Mouse (Mus musculus) olfactory bulb, adult 2 months (tissue): ENCODE results near the gene Arl5c. TPM values are rescaled to one million over a fixed set of nuclear protein-coding genes. Genes with fewer than 3 reads are reported as not detected.
A peak's percentile ranks its signal among the peaks of the same experiment; 100 is the strongest.

Experiments used
- H3K27ac ChIP-seq: fragments of 200-500 bp; 2 replicates; pipeline ENCODE4 v1.5.1; 2012; ENCODE audit warnings: low read depth, low read length; ENCODE audit not compliant: insufficient read depth
- H3K4me1 ChIP-seq: fragments of 200-500 bp; 2 replicates; pipeline ENCODE4 v1.6.1; 2012; ENCODE audit warnings: low read length; ENCODE audit not compliant: control insufficient read depth, insufficient read depth
- H3K4me3 ChIP-seq: fragments of 200-500 bp; 2 replicates; pipeline ENCODE4 v1.5.1; 2012; ENCODE audit warnings: mild to moderate bottlenecking, low read depth, low read length, moderate library complexity; ENCODE audit not compliant: insufficient read depth
- CTCF ChIP-seq: fragments of 200-500 bp; IDR thresholded peaks from 2 replicates; pipeline ENCODE4 v1.5.1; 2012; ENCODE audit warnings: low read depth, mild to moderate bottlenecking, low read length, moderate library complexity; ENCODE audit not compliant: insufficient read depth
- POLR2A ChIP-seq: fragments of 200-500 bp; IDR thresholded peaks from 2 replicates; pipeline ENCODE4 v1.6.1; 2012; ENCODE audit warnings: mild to moderate bottlenecking, low read depth, low read length, moderate library complexity; ENCODE audit not compliant: insufficient read depth
- WGBS: fragments of 180-500 bp; shearing (Covaris S2); methylation state at CpG from one replicate; pipeline ENCODE4 v1.1.7; 2018; 5-methylcytosine and 5-hydroxymethylcytosine counted together
- polyA plus RNA-seq: library from polyadenylated mRNA; stranded (reverse); fragments of >200 nt; gene quantifications from 2 replicates; pipeline ENCODE4 v1.2.4, GENCODE M21; 2012; ENCODE audit warnings: low replicate concordance; ENCODE audit not compliant: missing spikeins, insufficient read depth, insufficient read length

The Arl5c gene
- polyA plus RNA-seq, 1 experiment: not detected

- Histone ChIP-seq H3K27ac (no peak overlapping the region), H3K4me1 (peaks cover 15% of the 10 kb centered on the region), H3K4me3 (no peak overlapping the region)
- WGBS: 79% methylated on average over 5 of the region's 5 CpGs
- no peak for TF ChIP-seq CTCF
- TF ChIP-seq POLR2A: no peak
Measured at GRCm38 (mm10) chr11:97974746-97975145, 21.2 kb downstream of the Arl5c start.

GRCm38 (mm10) chr11:97974141-97974540 lies 21.8 kb downstream of the Arl5c start:
- 90% methylated on average over 5 of the region's 5 CpGs for WGBS
- Histone ChIP-seq H3K4me3 (no peak overlapping the region), H3K4me1 (peaks cover 15% of the 10 kb centered on the region), H3K27ac (no peak overlapping the region)
- TF ChIP-seq CTCF: no peak
- no peak for TF ChIP-seq POLR2A

- no peak for TF ChIP-seq POLR2A
- H3K4me3 ChIP-seq: no peak overlapping the region
- WGBS: 62% methylated on average over 2 of the region's 2 CpGs
Measured at GRCm38 (mm10) chr11:97972434-97972833, 23.5 kb downstream of the Arl5c start.

GRCm38 (mm10) chr11:97971232-97971631 lies 24.7 kb downstream of the Arl5c start:
- H3K27ac ChIP-seq: peak overlapping the region; percentile 97
- peak overlapping the region; percentile 22 for H3K4me3 ChIP-seq
- no peak for TF ChIP-seq POLR2A
- 7% methylated on average over 7 of the region's 7 CpGs for WGBS
- H3K4me1 ChIP-seq: peaks cover 24% of the 10 kb centered on the region

More at GRCm38 (mm10) chr11:97972434-97972833, 23.5 kb downstream of the Arl5c start:
- Histone ChIP-seq H3K4me1 (peaks cover 15% of the 10 kb centered on the region), H3K27ac (no peak overlapping the region)

GRCm38 (mm10) chr11:97970771-97971170 lies 25.2 kb downstream of the Arl5c start:
- H3K4me1 ChIP-seq: peaks cover 24% of the 10 kb centered on the region
- peak overlapping the region; percentile 22 for H3K4me3 ChIP-seq
- 61% methylated on average over 7 of the region's 7 CpGs for WGBS
- no peak for TF ChIP-seq CTCF
- TF ChIP-seq POLR2A: no peak
- H3K27ac ChIP-seq: peak overlapping the region; percentile 97

- H3K27ac ChIP-seq: no peak overlapping the region
- no peak overlapping the region for H3K4me3 ChIP-seq
- whole genome bisulfite sequencing: 91% methylated on average over 5 of the region's 5 CpGs
- H3K4me1 ChIP-seq: peaks cover 27% of the 10 kb centered on the region
- TF ChIP-seq CTCF (no peak), POLR2A (no peak)
Measured at GRCm38 (mm10) chr11:97968385-97968784, 27.6 kb downstream of the Arl5c start.

GRCm38 (mm10) chr11:97967114-97967513 lies 28.9 kb downstream of the Arl5c start:
- 34% methylated on average over 2 of the region's 2 CpGs for WGBS
- no peak overlapping the region for H3K27ac ChIP-seq
- no peak for TF ChIP-seq CTCF
- TF ChIP-seq POLR2A: no peak

GRCm38 (mm10) chr11:97960907-97961306 lies 35.1 kb downstream of the Arl5c start:
- H3K4me3 ChIP-seq: no peak overlapping the region
- peaks cover 8% of the 10 kb centered on the region for H3K4me1 ChIP-seq
- no peak for TF ChIP-seq CTCF
- TF ChIP-seq POLR2A: no peak
- 85% methylated on average over 1 of the region's 1 CpGs for WGBS
- no peak overlapping the region for H3K27ac ChIP-seq

More at GRCm38 (mm10) chr11:97967114-97967513, 28.9 kb downstream of the Arl5c start:
- H3K4me1 ChIP-seq: peaks cover 27% of the 10 kb centered on the region
- no peak overlapping the region for H3K4me3 ChIP-seq

GRCm38 (mm10) chr11:97959300-97959680 lies 36.7 kb downstream of the Arl5c start:
- no peak overlapping the region for H3K27ac ChIP-seq
- whole genome bisulfite sequencing: 47% methylated on average over 5 of the region's 5 CpGs
- TF ChIP-seq POLR2A (no peak), CTCF (no peak)
- H3K4me3 ChIP-seq: no peak overlapping the region
- peaks cover 8% of the 10 kb centered on the region; the same call in 1 of the 2 replicates for H3K4me1 ChIP-seq
